Mouse (Mus musculus): ENCODE results near the gene Lamc3. TPM values are rescaled to one million over a fixed set of nuclear protein-coding genes. Genes with fewer than 3 reads are reported as not detected.

Lamc3 gene
- polyA plus RNA-seq, 1 experiment from 2014 or later = 1.0 TPM

GRCm38 (mm10) chr2:31868538-31869164, 18.4 kb upstream of the Lamc3 start:
- no peaks in the 10 kb centered on the region for H3K36me3 ChIP-seq (ENCODE audit: control insufficient read depth, insufficient read depth, low read length)
- no peak overlapping the region for H3K4me3 ChIP-seq (ENCODE audit: low read depth, low read length)
- 55% methylated on average over 10 of the region's 10 CpGs for WGBS (ENCODE audit: insufficient replicate concordance)
- no peaks in the 10 kb centered on the region for H3K27me3 ChIP-seq (ENCODE audit: control insufficient read depth, insufficient read depth, low read length)
- H3K4me1 ChIP-seq (ENCODE audit: control insufficient read depth, insufficient read depth, low read length) = no peaks in the 10 kb centered on the region
- H3K9ac ChIP-seq (ENCODE audit: low read depth, low read length) = no peak overlapping the region
- H3K9me3 ChIP-seq (replicated peaks; ENCODE audit: control insufficient read depth, low read length) = no peaks in the 10 kb centered on the region
- no peak overlapping the region for H3K4me2 ChIP-seq
- no peak for ATAC-seq (replicated peaks; ENCODE audit: insufficient number of reproducible peaks, low FRiP score, low TSS enrichment)
- no peak overlapping the region for H3K27ac ChIP-seq (ENCODE audit: low read depth, low read length)

GRCm38 (mm10) chr2:31869692-31870091, 17.4 kb upstream of the Lamc3 start:
- Histone ChIP-seq H3K27me3 (ENCODE audit: control insufficient read depth, insufficient read depth, low read length) (peaks cover 3% of the 10 kb centered on the region; the same call in 1 of the 2 replicates), H3K36me3 (ENCODE audit: control insufficient read depth, insufficient read depth, low read length) (no peaks in the 10 kb centered on the region), H3K9ac (ENCODE audit: low read depth, low read length) (no peak overlapping the region), H3K4me2 (no peak overlapping the region), H3K27ac (ENCODE audit: low read depth, low read length) (no peak overlapping the region), H3K4me1 (ENCODE audit: control insufficient read depth, insufficient read depth, low read length) (no peaks in the 10 kb centered on the region), H3K4me3 (ENCODE audit: low read depth, low read length) (no peak overlapping the region), H3K9me3 (replicated peaks; ENCODE audit: control insufficient read depth, low read length) (no peaks in the 10 kb centered on the region)
- whole genome bisulfite sequencing (ENCODE audit: insufficient replicate concordance) = 85% methylated on average over 5 of the region's 5 CpGs
- no peak for ATAC-seq (replicated peaks; ENCODE audit: insufficient number of reproducible peaks, low FRiP score, low TSS enrichment)

- Histone ChIP-seq H3K9ac (ENCODE audit: low read depth, low read length) (no peak overlapping the region), H3K4me3 (ENCODE audit: low read depth, low read length) (no peak overlapping the region), H3K4me1 (ENCODE audit: control insufficient read depth, insufficient read depth, low read length) (no peaks in the 10 kb centered on the region), H3K27me3 (ENCODE audit: control insufficient read depth, insufficient read depth, low read length) (peaks cover 8% of the 10 kb centered on the region), H3K36me3 (ENCODE audit: control insufficient read depth, insufficient read depth, low read length) (no peaks in the 10 kb centered on the region), H3K27ac (ENCODE audit: low read depth, low read length) (no peak overlapping the region), H3K4me2 (no peak overlapping the region), H3K9me3 (replicated peaks; ENCODE audit: control insufficient read depth, low read length) (no peaks in the 10 kb centered on the region)
- WGBS (ENCODE audit: insufficient replicate concordance) = 59% methylated on average over 3 of the region's 3 CpGs
- ATAC-seq (replicated peaks; ENCODE audit: insufficient number of reproducible peaks, low FRiP score, low TSS enrichment) = no peak
Observed at GRCm38 (mm10) chr2:31870683-31871082, 16.4 kb upstream of the Lamc3 start.

GRCm38 (mm10) chr2:31874290-31874855, 12.7 kb upstream of the Lamc3 start:
- H3K9me3 ChIP-seq (replicated peaks; ENCODE audit: control insufficient read depth, low read length) = no peaks in the 10 kb centered on the region
- H3K36me3 ChIP-seq (ENCODE audit: control insufficient read depth, insufficient read depth, low read length) = no peaks in the 10 kb centered on the region
- H3K4me2 ChIP-seq = no peak overlapping the region
- peaks cover 27% of the 10 kb centered on the region for H3K27me3 ChIP-seq (ENCODE audit: control insufficient read depth, insufficient read depth, low read length)
- ATAC-seq (replicated peaks; ENCODE audit: insufficient number of reproducible peaks, low FRiP score, low TSS enrichment) = no peak
- no peak overlapping the region for H3K9ac ChIP-seq (ENCODE audit: low read depth, low read length)
- H3K27ac ChIP-seq (ENCODE audit: low read depth, low read length) = no peak overlapping the region
- H3K4me3 ChIP-seq (ENCODE audit: low read depth, low read length) = no peak overlapping the region
- no peaks in the 10 kb centered on the region for H3K4me1 ChIP-seq (ENCODE audit: control insufficient read depth, insufficient read depth, low read length)
- 71% methylated on average over 26 of the region's 26 CpGs for WGBS (ENCODE audit: insufficient replicate concordance)

- Histone ChIP-seq H3K4me2 (peak overlapping the region; percentile 21; the same call in 1 of the 2 replicates), H3K27ac (ENCODE audit: low read depth, low read length) (no peak overlapping the region), H3K36me3 (ENCODE audit: control insufficient read depth, insufficient read depth, low read length) (no peaks in the 10 kb centered on the region), H3K4me1 (ENCODE audit: control insufficient read depth, insufficient read depth, low read length) (peaks cover 6% of the 10 kb centered on the region; the same call in 1 of the 2 replicates), H3K4me3 (ENCODE audit: low read depth, low read length) (no peak overlapping the region), H3K9me3 (replicated peaks; ENCODE audit: control insufficient read depth, low read length) (no peaks in the 10 kb centered on the region), H3K27me3 (ENCODE audit: control insufficient read depth, insufficient read depth, low read length) (peaks cover 44% of the 10 kb centered on the region), H3K9ac (ENCODE audit: low read depth, low read length) (no peak overlapping the region)
- WGBS (ENCODE audit: insufficient replicate concordance) = 11% methylated on average over 12 of the region's 12 CpGs
- no peak for ATAC-seq (replicated peaks; ENCODE audit: insufficient number of reproducible peaks, low FRiP score, low TSS enrichment)
Observed at GRCm38 (mm10) chr2:31876446-31876845, 10.6 kb upstream of the Lamc3 start.

GRCm38 (mm10) chr2:31878610-31879009, 8.5 kb upstream of the Lamc3 start:
- peaks cover 6% of the 10 kb centered on the region; the same call in 1 of the 2 replicates for H3K4me1 ChIP-seq (ENCODE audit: control insufficient read depth, insufficient read depth, low read length)
- no peak overlapping the region for H3K9ac ChIP-seq (ENCODE audit: low read depth, low read length)
- no peak for ATAC-seq (replicated peaks; ENCODE audit: insufficient number of reproducible peaks, low FRiP score, low TSS enrichment)
- 71% methylated on average over 17 of the region's 17 CpGs for WGBS (ENCODE audit: insufficient replicate concordance)
- H3K9me3 ChIP-seq (replicated peaks; ENCODE audit: control insufficient read depth, low read length) = no peaks in the 10 kb centered on the region
- H3K36me3 ChIP-seq (ENCODE audit: control insufficient read depth, insufficient read depth, low read length) = no peaks in the 10 kb centered on the region
- no peak overlapping the region for H3K4me3 ChIP-seq (ENCODE audit: low read depth, low read length)
- no peak overlapping the region for H3K4me2 ChIP-seq
- no peak overlapping the region for H3K27ac ChIP-seq (ENCODE audit: low read depth, low read length)
- peaks cover 65% of the 10 kb centered on the region for H3K27me3 ChIP-seq (ENCODE audit: control insufficient read depth, insufficient read depth, low read length)

GRCm38 (mm10) chr2:31880868-31881267, 6.2 kb upstream of the Lamc3 start:
- ATAC-seq (replicated peaks; ENCODE audit: insufficient number of reproducible peaks, low FRiP score, low TSS enrichment) = no peak

GRCm38 (mm10) chr2:31883061-31883460, 4.0 kb upstream of the Lamc3 start:
- no peak overlapping the region for H3K9ac ChIP-seq (ENCODE audit: low read depth, low read length)
- H3K4me3 ChIP-seq (ENCODE audit: low read depth, low read length) = no peak overlapping the region
- WGBS (ENCODE audit: insufficient replicate concordance) = 19% methylated on average over 4 of the region's 4 CpGs
- no peak for ATAC-seq (replicated peaks; ENCODE audit: insufficient number of reproducible peaks, low FRiP score, low TSS enrichment)
- no peaks in the 10 kb centered on the region for H3K9me3 ChIP-seq (replicated peaks; ENCODE audit: control insufficient read depth, low read length)
- peaks cover 10% of the 10 kb centered on the region for H3K4me1 ChIP-seq (ENCODE audit: control insufficient read depth, insufficient read depth, low read length)
- no peak overlapping the region for H3K4me2 ChIP-seq
- no peaks in the 10 kb centered on the region for H3K36me3 ChIP-seq (ENCODE audit: control insufficient read depth, insufficient read depth, low read length)
- peaks cover 88% of the 10 kb centered on the region for H3K27me3 ChIP-seq (ENCODE audit: control insufficient read depth, insufficient read depth, low read length)
- no peak overlapping the region for H3K27ac ChIP-seq (ENCODE audit: low read depth, low read length)

More at GRCm38 (mm10) chr2:31880868-31881267, 6.2 kb upstream of the Lamc3 start:
- Histone ChIP-seq H3K36me3 (ENCODE audit: control insufficient read depth, insufficient read depth, low read length) (no peaks in the 10 kb centered on the region), H3K4me2 (peak overlapping the region; percentile 35), H3K27me3 (ENCODE audit: control insufficient read depth, insufficient read depth, low read length) (peaks cover 77% of the 10 kb centered on the region), H3K9me3 (replicated peaks; ENCODE audit: control insufficient read depth, low read length) (no peaks in the 10 kb centered on the region), H3K4me1 (ENCODE audit: control insufficient read depth, insufficient read depth, low read length) (peaks cover 6% of the 10 kb centered on the region; the same call in 1 of the 2 replicates), H3K4me3 (ENCODE audit: low read depth, low read length) (no peak overlapping the region), H3K9ac (ENCODE audit: low read depth, low read length) (no peak overlapping the region), H3K27ac (ENCODE audit: low read depth, low read length) (no peak overlapping the region)
- WGBS (ENCODE audit: insufficient replicate concordance) = 9% methylated on average over 14 of the region's 14 CpGs

- H3K27me3 ChIP-seq (ENCODE audit: control insufficient read depth, insufficient read depth, low read length) = peaks cover 89% of the 10 kb centered on the region
- H3K9ac ChIP-seq (ENCODE audit: low read depth, low read length) = no peak overlapping the region
- H3K9me3 ChIP-seq (replicated peaks; ENCODE audit: control insufficient read depth, low read length) = no peaks in the 10 kb centered on the region
- WGBS (ENCODE audit: insufficient replicate concordance) = 21% methylated on average over 6 of the region's 6 CpGs
- no peak overlapping the region for H3K4me2 ChIP-seq
- H3K27ac ChIP-seq (ENCODE audit: low read depth, low read length) = no peak overlapping the region
- no peaks in the 10 kb centered on the region for H3K36me3 ChIP-seq (ENCODE audit: control insufficient read depth, insufficient read depth, low read length)
- ATAC-seq (replicated peaks; ENCODE audit: insufficient number of reproducible peaks, low FRiP score, low TSS enrichment) = no peak
- H3K4me3 ChIP-seq (ENCODE audit: low read depth, low read length) = no peak overlapping the region
- peaks cover 10% of the 10 kb centered on the region for H3K4me1 ChIP-seq (ENCODE audit: control insufficient read depth, insufficient read depth, low read length)
Observed at GRCm38 (mm10) chr2:31884806-31885205, 2.3 kb upstream of the Lamc3 start.
